Mouse (Mus musculus) embryonic fibroblast, embryonic 13.5 days (primary cell): ENCODE data around the gene Trmt10a.

Source experiments
- CTCF ChIP-seq: IDR thresholded peaks from 2 replicates; pipeline ENCODE4 v1.5.1; 2011; ENCODE audit warnings: mild to moderate bottlenecking, control low read depth, low read length, moderate library complexity, borderline replicate concordance; ENCODE audit not compliant: insufficient read depth
- POLR2A ChIP-seq: IDR thresholded peaks from 2 replicates; pipeline ENCODE4 v1.6.1; 2011; ENCODE audit warnings: low read depth, mild to moderate bottlenecking, control low read depth, low read length, moderate library complexity

DNA sequence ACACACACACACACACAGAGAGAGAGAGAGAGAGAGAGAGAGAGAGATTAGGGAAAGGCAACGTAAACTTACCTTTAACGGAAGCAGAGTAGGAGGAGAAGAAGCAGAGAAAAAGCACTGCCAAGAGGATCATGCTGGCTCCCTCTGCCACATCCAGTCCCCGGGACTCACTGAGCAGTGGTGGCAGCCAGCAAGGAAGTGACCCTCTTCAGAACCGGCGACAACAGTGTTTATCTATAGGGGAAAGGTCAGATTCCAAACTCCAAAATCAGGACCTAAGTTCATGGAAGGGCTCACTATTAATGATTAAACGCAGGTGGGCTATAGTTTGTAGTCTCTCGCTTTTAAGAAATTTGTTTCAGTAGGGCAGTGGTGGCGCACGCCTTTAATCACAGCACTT is 12.1 kb upstream of the Trmt10a start:
- no peak for TF ChIP-seq CTCF
- TF ChIP-seq POLR2A: no peak
